Mouse (Mus musculus) heart, embryonic 16.5 days (tissue): ENCODE measurements at regions not wholly inside any gene's neighbourhood (a gene's known extent, or its start where the extent isn't known, plus 50 kb on each side); places are given as distances from the start of the nearest gene placed in this dataset.

Experiments used
- ATAC-seq: fragments of 200-750 bp; cut with Nextera tagmentation; replicated peaks from 2 replicates; pipeline ENCODE4 v1.8.0; 2017; ENCODE audit warnings: moderate number of reproducible peaks; ENCODE audit not compliant: insufficient read depth, low FRiP score; ENCODE audit errors: extremely low read depth
- H3K27ac ChIP-seq: fragments of 300-500 bp; sonication (generic); 2 replicates; pipeline ENCODE4 v1.5.1; 2014; ENCODE audit warnings: mild to moderate bottlenecking, low read length, control low read depth, moderate library complexity
- H3K27me3 ChIP-seq: fragments of 300-500 bp; sonication (generic); 2 replicates; pipeline ENCODE4 v1.6.1; 2014; ENCODE audit warnings: low read length, mixed read lengths; ENCODE audit not compliant: control insufficient read depth, insufficient read depth
- H3K36me3 ChIP-seq: fragments of 300-500 bp; sonication (generic); 2 replicates; pipeline ENCODE4 v1.6.1; 2014; ENCODE audit not compliant: control insufficient read depth, insufficient read depth
- H3K4me1 ChIP-seq: fragments of 300-500 bp; sonication (generic); 2 replicates; pipeline ENCODE4 v1.6.1; 2014; ENCODE audit warnings: low read length, mixed read lengths; ENCODE audit not compliant: control insufficient read depth, insufficient read depth
- H3K4me2 ChIP-seq: fragments of 300-500 bp; sonication (generic); 2 replicates; pipeline ENCODE4 v1.6.1; 2014; ENCODE audit warnings: low read depth, mild to moderate bottlenecking, control low read depth, low read length
- H3K4me3 ChIP-seq: fragments of 300-500 bp; sonication (generic); 2 replicates; pipeline ENCODE4 v1.5.1; 2014; ENCODE audit warnings: mild to moderate bottlenecking, control low read depth, low read length
- H3K9ac ChIP-seq: fragments of 300-500 bp; sonication (generic); 2 replicates; pipeline ENCODE4 v1.6.1; 2014; ENCODE audit warnings: low read length, control low read depth
- H3K9me3 ChIP-seq: fragments of 300-500 bp; sonication (generic); replicated peaks from 2 replicates; pipeline ENCODE4 v1.6.1; 2016; ENCODE audit warnings: low read length; ENCODE audit not compliant: control insufficient read depth
- WGBS: fragments of 180-500 bp; shearing (Covaris S2); extraction: QIAGEN DNeasy Blood & Tissue Kit; methylation state at CpG from one replicate; pipeline ENCODE4 v1.1.7; 2014; 5-methylcytosine and 5-hydroxymethylcytosine counted together

DNA sequence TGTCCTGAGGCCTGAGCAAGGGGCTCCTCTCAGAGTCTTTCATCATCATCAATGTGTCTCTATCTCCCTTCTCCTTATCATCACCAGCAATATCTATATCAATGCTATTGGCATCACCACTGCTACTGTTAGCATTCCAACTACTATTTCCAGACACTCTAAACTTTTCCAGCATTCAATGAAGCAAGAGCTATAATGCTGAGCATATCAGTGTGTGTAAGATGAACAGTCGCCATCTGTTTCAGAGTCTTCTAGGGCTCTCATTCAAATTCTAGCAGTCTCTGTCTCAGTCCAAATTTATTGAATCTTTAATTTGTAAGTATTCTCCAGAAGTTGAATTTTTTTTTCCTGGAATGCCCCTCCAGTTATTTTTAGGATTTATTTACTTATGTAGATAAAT lies 168.6 kb upstream of the Pld5 start:
- Histone ChIP-seq H3K36me3 (no peaks in the 10 kb centered on the region), H3K4me3 (no peak overlapping the region), H3K27ac (no peak overlapping the region), H3K4me2 (no peak overlapping the region), H3K9ac (no peak overlapping the region), H3K4me1 (no peaks in the 10 kb centered on the region), H3K27me3 (no peaks in the 10 kb centered on the region), H3K9me3 (no peaks in the 10 kb centered on the region)
- ATAC-seq: no peak
- WGBS: 91% methylated on average over 1 of the region's 1 CpGs

GRCm38 (mm10) chr1:176440254-176440653 lies 165.1 kb upstream of the Pld5 start:
- 53% methylated on average over 3 of the region's 3 CpGs for WGBS
- no peak for ATAC-seq

DNA sequence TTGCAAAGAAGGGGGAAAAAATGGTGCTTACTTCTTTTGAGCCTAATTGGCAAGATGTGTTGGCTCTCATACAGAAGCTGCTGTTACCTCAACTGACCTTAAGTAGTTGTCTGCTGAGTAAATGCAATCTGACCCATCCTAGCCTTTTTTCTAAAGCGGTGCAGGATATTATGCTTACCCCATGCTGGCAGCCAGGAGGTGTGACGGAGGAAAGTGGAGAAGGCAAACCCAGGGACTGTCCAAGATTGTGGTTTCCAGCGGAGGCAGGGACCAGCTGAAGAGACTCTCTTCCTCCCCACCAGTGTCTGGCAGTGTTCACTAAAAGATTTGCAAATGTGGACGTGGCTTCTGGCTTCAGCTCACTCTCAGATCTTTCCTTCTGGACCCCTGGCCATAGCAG lies 152.7 kb upstream of the Pld5 start:
- H3K27ac ChIP-seq: no peak overlapping the region
- H3K27me3 ChIP-seq: no peaks in the 10 kb centered on the region
- no peak for ATAC-seq
- H3K9ac ChIP-seq: no peak overlapping the region
- H3K4me2 ChIP-seq: no peak overlapping the region
- H3K9me3 ChIP-seq: no peaks in the 10 kb centered on the region
- 37% methylated on average over 4 of the region's 4 CpGs for WGBS
- no peaks in the 10 kb centered on the region for H3K4me1 ChIP-seq
- no peak overlapping the region for H3K4me3 ChIP-seq
- H3K36me3 ChIP-seq: no peaks in the 10 kb centered on the region

More at GRCm38 (mm10) chr1:176440254-176440653, 165.1 kb upstream of the Pld5 start:
- H3K27ac ChIP-seq: no peak overlapping the region
- H3K9me3 ChIP-seq: no peaks in the 10 kb centered on the region
- H3K9ac ChIP-seq: no peak overlapping the region
- no peaks in the 10 kb centered on the region for H3K4me1 ChIP-seq
- H3K27me3 ChIP-seq: no peaks in the 10 kb centered on the region
- H3K4me3 ChIP-seq: no peak overlapping the region
- H3K36me3 ChIP-seq: no peaks in the 10 kb centered on the region
- H3K4me2 ChIP-seq: no peak overlapping the region

- H3K4me3 ChIP-seq: no peak overlapping the region
- H3K9me3 ChIP-seq: no peaks in the 10 kb centered on the region
- H3K4me1 ChIP-seq: no peaks in the 10 kb centered on the region
- H3K4me2 ChIP-seq: no peak overlapping the region
- ATAC-seq: no peak
- H3K9ac ChIP-seq: no peak overlapping the region
- H3K27ac ChIP-seq: no peak overlapping the region
- 63% methylated on average over 2 of the region's 2 CpGs for WGBS
- H3K27me3 ChIP-seq: no peaks in the 10 kb centered on the region
- no peaks in the 10 kb centered on the region for H3K36me3 ChIP-seq
Observed at GRCm38 (mm10) chr1:176427046-176427445, 151.9 kb upstream of the Pld5 start.

DNA sequence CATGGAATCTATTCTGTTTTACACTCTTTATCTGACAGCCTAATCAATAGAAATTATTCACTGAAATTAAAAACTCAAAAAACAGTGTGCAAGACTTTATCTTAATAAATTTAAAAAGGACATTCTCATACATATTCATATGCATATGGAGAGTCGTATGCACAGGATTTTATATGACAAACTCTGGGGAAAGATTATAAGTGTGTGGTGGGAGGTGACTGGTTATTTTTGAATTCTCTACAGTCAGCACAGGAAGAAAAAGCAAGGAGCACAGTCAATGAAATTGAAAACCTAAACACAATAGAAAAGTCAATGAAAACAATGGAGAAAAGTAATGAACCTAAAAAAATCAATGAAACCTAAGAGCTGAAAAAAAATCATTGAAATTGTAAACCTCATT lies 142.1 kb upstream of the Pld5 start:
- Histone ChIP-seq H3K27ac (no peak overlapping the region), H3K27me3 (no peaks in the 10 kb centered on the region), H3K4me3 (no peak overlapping the region), H3K4me1 (no peaks in the 10 kb centered on the region), H3K9ac (no peak overlapping the region), H3K4me2 (no peak overlapping the region), H3K36me3 (no peaks in the 10 kb centered on the region), H3K9me3 (no peaks in the 10 kb centered on the region)
- ATAC-seq: no peak
- 80% methylated on average over 1 of the region's 1 CpGs for WGBS

- no peak for ATAC-seq
- H3K27me3 ChIP-seq: no peaks in the 10 kb centered on the region
- WGBS: 86% methylated on average over 3 of the region's 3 CpGs
Observed at GRCm38 (mm10) chr1:176404128-176404527, 129.0 kb upstream of the Pld5 start.

DNA sequence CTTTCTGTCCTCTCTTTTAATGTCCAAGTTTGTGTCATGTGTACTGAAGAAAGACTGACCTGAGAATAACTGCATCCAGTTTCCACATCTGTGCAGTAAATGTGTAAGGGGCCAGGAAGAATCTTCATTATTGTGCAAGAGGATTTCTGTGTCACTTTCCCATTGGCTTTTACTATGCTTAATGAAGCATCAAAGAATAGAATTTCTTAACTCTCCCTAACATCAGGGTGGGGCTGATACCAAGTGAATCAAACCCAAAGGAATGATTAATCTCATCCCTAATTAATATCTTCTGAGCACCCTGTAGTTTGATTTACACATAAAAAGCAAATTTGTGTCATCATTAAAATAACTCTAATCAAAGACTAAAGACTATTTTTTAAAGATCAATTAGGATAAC lies 104.5 kb upstream of the Pld5 start:
- no peak overlapping the region for H3K4me3 ChIP-seq
- no peak overlapping the region for H3K27ac ChIP-seq
- H3K9ac ChIP-seq: no peak overlapping the region
- H3K4me2 ChIP-seq: no peak overlapping the region
- H3K9me3 ChIP-seq: no peaks in the 10 kb centered on the region
- no peaks in the 10 kb centered on the region for H3K27me3 ChIP-seq
- no peaks in the 10 kb centered on the region for H3K36me3 ChIP-seq
- H3K4me1 ChIP-seq: no peaks in the 10 kb centered on the region
- ATAC-seq: no peak

More at GRCm38 (mm10) chr1:176404128-176404527, 129.0 kb upstream of the Pld5 start:
- H3K27ac ChIP-seq: no peak overlapping the region
- no peaks in the 10 kb centered on the region for H3K4me1 ChIP-seq
- no peak overlapping the region for H3K4me2 ChIP-seq
- no peak overlapping the region for H3K9ac ChIP-seq
- no peak overlapping the region for H3K4me3 ChIP-seq
- no peaks in the 10 kb centered on the region for H3K9me3 ChIP-seq
- H3K36me3 ChIP-seq: no peaks in the 10 kb centered on the region

GRCm38 (mm10) chr1:176366900-176367299 lies 91.8 kb upstream of the Pld5 start:
- Histone ChIP-seq H3K36me3 (no peaks in the 10 kb centered on the region), H3K27ac (no peak overlapping the region), H3K27me3 (no peaks in the 10 kb centered on the region), H3K4me1 (no peaks in the 10 kb centered on the region), H3K4me2 (no peak overlapping the region), H3K9me3 (no peaks in the 10 kb centered on the region), H3K4me3 (no peak overlapping the region), H3K9ac (no peak overlapping the region)
- WGBS: 91% methylated on average over 3 of the region's 3 CpGs
- ATAC-seq: no peak

- Histone ChIP-seq H3K4me3 (no peak overlapping the region), H3K4me2 (no peak overlapping the region), H3K27ac (no peak overlapping the region), H3K4me1 (no peaks in the 10 kb centered on the region), H3K27me3 (no peaks in the 10 kb centered on the region), H3K9ac (no peak overlapping the region), H3K9me3 (no peaks in the 10 kb centered on the region), H3K36me3 (no peaks in the 10 kb centered on the region)
- no peak for ATAC-seq
- WGBS: 83% methylated on average over 3 of the region's 3 CpGs
Observed at GRCm38 (mm10) chr1:176360957-176361356, 85.8 kb upstream of the Pld5 start.
